Mouse (Mus musculus): Measurements from ENCODE around the gene Srebf2. TPM values are rescaled to one million over a fixed set of nuclear protein-coding genes. Genes with fewer than 3 reads are reported as not detected.

Gene Srebf2
- polyA plus RNA-seq, 1 experiment: 410 TPM

DNA sequence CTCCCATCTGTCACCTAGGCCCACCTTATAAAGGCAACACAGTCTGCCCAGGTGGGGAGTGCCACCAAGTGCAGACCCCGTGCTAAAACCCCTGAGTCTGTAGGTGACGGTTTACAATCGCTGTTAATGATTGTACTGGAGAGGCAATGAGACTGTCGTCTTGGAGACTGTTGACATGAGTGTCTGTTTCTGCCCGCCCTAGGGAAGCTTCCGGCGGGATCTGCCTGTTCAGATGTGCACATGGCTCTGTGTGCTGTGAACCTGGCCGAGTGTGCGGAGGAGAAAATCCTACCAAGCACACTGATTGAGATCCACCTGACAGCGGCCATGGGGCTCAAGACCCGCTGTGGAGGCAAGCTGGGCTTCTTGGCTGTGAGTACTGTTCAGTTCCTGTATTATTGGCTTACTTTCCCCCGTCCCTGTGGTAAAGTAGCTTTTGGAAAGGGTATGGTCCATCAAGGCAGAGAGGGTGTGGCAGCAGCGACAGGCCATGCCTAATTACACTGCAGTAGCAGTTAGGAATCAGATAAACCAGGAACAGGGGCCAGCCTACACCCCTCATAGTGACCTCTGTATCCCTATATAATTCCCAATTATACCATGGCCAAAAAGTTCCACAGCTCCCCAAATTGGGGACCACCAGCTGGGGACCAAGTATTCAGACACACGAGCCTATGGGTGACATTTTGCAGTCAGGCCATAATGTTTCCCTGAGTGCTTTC, 38.2 kb downstream of the Srebf2 start:
- 97% methylated on average over 14 of the region's 14 CpGs for WGBS
- no peak for DNase-seq
- Histone ChIP-seq H3K4me1 (replicated peaks; ENCODE audit: control insufficient read depth, insufficient read depth, low read length) (peaks cover 12% of the 10 kb centered on the region; the same call in 1 of the 2 replicates), H3K27me3 (ENCODE audit: control insufficient read depth, insufficient read depth, low read length) (no peaks in the 10 kb centered on the region), H3K27ac (ENCODE audit: control insufficient read depth, insufficient read depth, low read length) (no peak overlapping the region), H3K36me3 (ENCODE audit: control insufficient read depth, insufficient read depth, low read length) (peaks cover 69% of the 10 kb centered on the region), H3K4me3 (ENCODE audit: control insufficient read depth, insufficient read depth, low read length) (no peak overlapping the region)
- TF ChIP-seq CTCF (IDR thresholded peaks at IDR 0.05; ENCODE audit: borderline replicate concordance, control insufficient read depth, extremely low read depth, insufficient read depth, low read length, poor library complexity) (no peak), POLR2A (IDR thresholded peaks at IDR 0.05; ENCODE audit: control insufficient read depth, extremely low read depth, insufficient read depth, low read length, poor library complexity) (no peak)

DNA sequence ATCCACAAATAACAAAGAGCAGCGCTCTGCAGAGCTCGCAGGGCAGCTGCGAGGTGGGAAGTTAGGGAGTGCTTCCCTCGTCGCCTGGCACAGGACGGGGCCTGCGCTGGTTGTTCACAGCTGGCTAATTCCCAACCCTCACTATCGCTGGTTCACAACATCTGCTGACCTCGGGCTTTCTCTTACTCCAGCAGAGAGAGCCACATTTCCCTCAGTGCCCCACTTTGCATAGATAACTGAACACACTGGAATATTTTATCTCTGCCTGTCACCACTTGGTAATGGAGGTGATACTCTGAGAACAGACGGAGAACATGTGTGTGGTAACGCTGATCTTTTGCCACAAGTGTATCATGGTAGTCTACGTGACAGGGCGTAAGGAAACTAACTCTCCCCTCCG, 39.1 kb downstream of the Srebf2 start:
- TF ChIP-seq CTCF (IDR thresholded peaks at IDR 0.05; ENCODE audit: borderline replicate concordance, control insufficient read depth, extremely low read depth, insufficient read depth, low read length, poor library complexity): no peak
- TF ChIP-seq POLR2A (IDR thresholded peaks at IDR 0.05; ENCODE audit: control insufficient read depth, extremely low read depth, insufficient read depth, low read length, poor library complexity): no peak
- H3K4me3 ChIP-seq (ENCODE audit: control insufficient read depth, insufficient read depth, low read length): no peak overlapping the region
- peaks cover 62% of the 10 kb centered on the region for H3K36me3 ChIP-seq (ENCODE audit: control insufficient read depth, insufficient read depth, low read length)
- DNase-seq: no peak
- peaks cover 12% of the 10 kb centered on the region; the same call in 1 of the 2 replicates for H3K4me1 ChIP-seq (replicated peaks; ENCODE audit: control insufficient read depth, insufficient read depth, low read length)
- H3K27me3 ChIP-seq (ENCODE audit: control insufficient read depth, insufficient read depth, low read length): no peaks in the 10 kb centered on the region
- H3K27ac ChIP-seq (ENCODE audit: control insufficient read depth, insufficient read depth, low read length): no peak overlapping the region
- WGBS: 92% methylated on average over 14 of the region's 14 CpGs

DNA sequence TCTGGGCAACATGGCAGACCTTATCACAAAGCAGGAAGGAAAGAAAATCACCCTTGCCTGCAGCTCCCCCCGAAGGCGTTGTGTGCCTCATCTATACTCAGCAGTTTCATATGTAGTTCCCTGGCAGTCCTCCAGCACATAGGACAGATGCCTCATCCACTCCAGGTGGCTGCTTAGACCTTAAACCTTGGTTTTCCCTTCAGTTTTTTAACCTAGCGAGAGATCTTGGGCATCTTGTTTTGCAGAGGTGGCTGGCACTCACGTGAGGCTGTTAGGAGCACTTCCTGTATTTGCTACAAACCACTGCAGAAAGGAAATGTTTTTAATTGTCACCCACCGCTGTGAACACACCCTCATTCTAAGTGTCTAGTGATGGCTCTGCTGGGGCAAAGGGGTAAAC, 40.0 kb downstream of the Srebf2 start:
- WGBS: 21% methylated on average over 5 of the region's 5 CpGs
- DNase-seq: no peak
- TF ChIP-seq CTCF (IDR thresholded peaks at IDR 0.05; ENCODE audit: borderline replicate concordance, control insufficient read depth, extremely low read depth, insufficient read depth, low read length, poor library complexity) (no peak), POLR2A (IDR thresholded peaks at IDR 0.05; ENCODE audit: control insufficient read depth, extremely low read depth, insufficient read depth, low read length, poor library complexity) (no peak)
- Histone ChIP-seq H3K4me1 (replicated peaks; ENCODE audit: control insufficient read depth, insufficient read depth, low read length) (peaks cover 12% of the 10 kb centered on the region; the same call in 1 of the 2 replicates), H3K27ac (ENCODE audit: control insufficient read depth, insufficient read depth, low read length) (peak overlapping the region; percentile 71), H3K4me3 (ENCODE audit: control insufficient read depth, insufficient read depth, low read length) (no peak overlapping the region), H3K27me3 (ENCODE audit: control insufficient read depth, insufficient read depth, low read length) (no peaks in the 10 kb centered on the region), H3K36me3 (ENCODE audit: control insufficient read depth, insufficient read depth, low read length) (peaks cover 58% of the 10 kb centered on the region)

DNA sequence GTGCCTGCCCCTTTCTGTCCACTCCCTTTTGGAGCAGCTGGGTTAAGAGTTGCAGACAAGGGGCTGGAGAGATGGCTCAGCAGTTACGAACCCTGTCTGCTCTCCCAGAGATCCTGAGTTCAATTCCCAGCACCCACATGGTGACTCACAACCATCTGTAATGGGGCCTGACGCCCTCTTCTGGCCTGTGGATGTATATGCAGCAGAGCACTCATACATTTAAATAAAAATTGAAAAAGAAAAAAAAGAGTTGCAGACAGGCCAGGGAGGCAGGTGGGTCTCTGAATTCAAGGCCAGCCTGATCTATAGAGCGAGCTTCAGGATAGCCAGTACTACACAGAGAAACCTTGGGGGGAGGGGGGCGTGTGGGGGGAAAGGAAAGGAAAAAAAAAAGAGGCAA, 40.4 kb downstream of the Srebf2 start:
- Histone ChIP-seq H3K4me1 (replicated peaks; ENCODE audit: control insufficient read depth, insufficient read depth, low read length) (peaks cover 12% of the 10 kb centered on the region; the same call in 1 of the 2 replicates), H3K27me3 (ENCODE audit: control insufficient read depth, insufficient read depth, low read length) (no peaks in the 10 kb centered on the region), H3K27ac (ENCODE audit: control insufficient read depth, insufficient read depth, low read length) (peak overlapping the region; percentile 34), H3K36me3 (ENCODE audit: control insufficient read depth, insufficient read depth, low read length) (peaks cover 58% of the 10 kb centered on the region), H3K4me3 (ENCODE audit: control insufficient read depth, insufficient read depth, low read length) (no peak overlapping the region)
- 98% methylated on average over 4 of the region's 4 CpGs for WGBS
- TF ChIP-seq POLR2A (IDR thresholded peaks at IDR 0.05; ENCODE audit: control insufficient read depth, extremely low read depth, insufficient read depth, low read length, poor library complexity) (no peak), CTCF (IDR thresholded peaks at IDR 0.05; ENCODE audit: borderline replicate concordance, control insufficient read depth, extremely low read depth, insufficient read depth, low read length, poor library complexity) (no peak)
- DNase-seq: no peak

DNA sequence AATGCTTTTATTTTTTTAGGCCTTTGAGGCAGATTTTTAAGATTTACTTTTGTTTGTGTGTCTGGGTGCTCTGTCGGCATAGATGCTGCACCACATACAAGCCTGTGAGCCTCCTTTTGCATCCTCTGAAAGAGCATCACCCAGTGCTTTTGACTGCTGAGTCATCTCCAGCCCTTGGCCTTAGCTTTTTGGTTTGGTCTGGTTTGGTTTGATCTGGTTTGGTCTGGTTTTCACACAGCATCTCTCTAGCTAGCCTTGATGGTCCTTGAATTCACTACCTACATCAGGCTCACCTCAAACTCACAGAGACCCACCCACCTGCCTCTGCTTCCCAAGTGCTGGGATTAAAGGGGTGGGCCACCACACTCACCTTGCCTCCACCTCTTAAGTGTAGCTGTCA, 40.9 kb downstream of the Srebf2 start:
- Histone ChIP-seq H3K27me3 (ENCODE audit: control insufficient read depth, insufficient read depth, low read length) (no peaks in the 10 kb centered on the region), H3K36me3 (ENCODE audit: control insufficient read depth, insufficient read depth, low read length) (peaks cover 59% of the 10 kb centered on the region), H3K4me1 (replicated peaks; ENCODE audit: control insufficient read depth, insufficient read depth, low read length) (peaks cover 12% of the 10 kb centered on the region; the same call in 1 of the 2 replicates), H3K4me3 (ENCODE audit: control insufficient read depth, insufficient read depth, low read length) (no peak overlapping the region), H3K27ac (ENCODE audit: control insufficient read depth, insufficient read depth, low read length) (no peak overlapping the region)
- no peak for DNase-seq
- TF ChIP-seq POLR2A (IDR thresholded peaks at IDR 0.05; ENCODE audit: control insufficient read depth, extremely low read depth, insufficient read depth, low read length, poor library complexity) (no peak), CTCF (IDR thresholded peaks at IDR 0.05; ENCODE audit: borderline replicate concordance, control insufficient read depth, extremely low read depth, insufficient read depth, low read length, poor library complexity) (no peak)
- 93% methylated on average over 1 of the region's 1 CpGs for WGBS

DNA sequence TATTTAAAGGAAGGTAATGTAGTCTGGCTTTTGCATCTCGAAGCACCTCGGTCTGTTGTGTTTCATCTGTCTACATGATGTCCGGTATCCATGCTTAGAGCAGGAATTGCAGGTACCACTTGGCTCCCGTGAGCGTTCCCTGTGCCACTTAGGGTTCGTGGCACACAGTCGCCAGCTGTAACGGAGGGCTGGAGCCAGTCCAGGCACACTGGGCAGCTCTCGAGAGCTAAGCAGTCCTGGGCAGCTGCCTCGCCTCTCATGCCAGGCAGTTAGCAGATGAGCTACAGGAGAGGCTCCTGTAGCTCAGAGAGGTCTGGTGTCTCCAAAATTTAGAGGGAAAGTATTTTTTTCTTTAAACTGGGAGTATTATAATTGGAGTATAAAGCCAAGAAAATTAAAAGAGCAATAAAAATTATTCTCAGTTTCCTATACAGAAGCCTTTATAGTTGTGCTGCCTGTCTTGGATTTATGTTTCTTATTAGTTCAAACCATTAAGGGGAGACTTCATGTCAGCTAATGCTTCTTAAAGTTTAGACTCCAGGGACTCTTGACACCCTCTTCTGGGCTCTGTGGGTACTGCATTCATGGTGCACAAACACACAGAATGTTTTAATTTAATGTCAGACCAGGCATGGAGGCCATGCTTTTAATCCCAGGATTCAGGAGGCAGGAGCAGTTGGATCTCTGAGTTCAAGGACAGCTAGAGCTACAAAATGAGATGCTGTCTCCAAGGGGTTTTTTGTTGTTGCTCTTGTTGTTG, 41.7 kb downstream of the Srebf2 start:
- peaks cover 59% of the 10 kb centered on the region for H3K36me3 ChIP-seq (ENCODE audit: control insufficient read depth, insufficient read depth, low read length)
- no peak overlapping the region for H3K4me3 ChIP-seq (ENCODE audit: control insufficient read depth, insufficient read depth, low read length)
- WGBS: 99% methylated on average over 10 of the region's 10 CpGs
- no peaks in the 10 kb centered on the region for H3K27me3 ChIP-seq (ENCODE audit: control insufficient read depth, insufficient read depth, low read length)
- DNase-seq: peak; percentile 66
- H3K4me1 ChIP-seq (replicated peaks; ENCODE audit: control insufficient read depth, insufficient read depth, low read length): peaks cover 12% of the 10 kb centered on the region; the same call in 1 of the 2 replicates
- TF ChIP-seq CTCF (IDR thresholded peaks at IDR 0.05; ENCODE audit: borderline replicate concordance, control insufficient read depth, extremely low read depth, insufficient read depth, low read length, poor library complexity): no peak
- no peak for TF ChIP-seq POLR2A (IDR thresholded peaks at IDR 0.05; ENCODE audit: control insufficient read depth, extremely low read depth, insufficient read depth, low read length, poor library complexity)
- H3K27ac ChIP-seq (ENCODE audit: control insufficient read depth, insufficient read depth, low read length): no peak overlapping the region
